ENCODE assay signal across 8 mouse cellular contexts in genomic region chr2:116838538-116839197, GRCm38 (mm10). TPM values are rescaled to one million over a fixed set of nuclear protein-coding genes. Genes with fewer than 3 reads are reported as not detected.
A peak's percentile ranks its signal among the peaks of the same experiment; 100 is the strongest.
DNase-seq lines count a peak whose midpoint lies in the region; ATAC-seq and TF ChIP-seq lines count a peak whose summit lies in the region.

No protein-coding gene starts in this region.

- no peaks in the 10 kb centered on the region for H3K9me3 ChIP-seq in heart, embryonic 14.5 days (ENCODE audit: control insufficient read depth, low read length)
- no peaks in the 10 kb centered on the region for H3K9me3 ChIP-seq in kidney, postnatal 0 days (replicated peaks; ENCODE audit: low read length)

- 41% methylated on average over 8 of the region's 8 CpGs for WGBS in heart, embryonic 14.5 days
- WGBS in kidney, postnatal 0 days: 39% methylated on average over 8 of the region's 8 CpGs

- no peaks in the 10 kb centered on the region for H3K36me3 ChIP-seq in heart, embryonic 14.5 days (ENCODE audit: control insufficient read depth, insufficient read depth, low read length)
- H3K36me3 ChIP-seq in kidney, postnatal 0 days (ENCODE audit: insufficient read depth, low read length): no peaks in the 10 kb centered on the region

- TF ChIP-seq CTCF in kidney, postnatal 0 days (IDR thresholded peaks at IDR 0.05; ENCODE audit: low read depth): peak; percentile 76

- peak; percentile 44 to 63 for DNase-seq in right cerebral cortex, postnatal 10 days (ENCODE audit: low spot score in 2 of 2)
- DNase-seq in right cerebral cortex, postnatal 36 days (ENCODE audit: low spot score in 2 of 2): no peak
- peak; percentile 25 to 53 for DNase-seq in cerebellum, postnatal 25 days
- peak; percentile 93 for DNase-seq in kidney, postnatal 0 days (ENCODE audit: low spot score)
- DNase-seq in thymus, postnatal 0 days (ENCODE audit: low spot score): no peak
- no peak for DNase-seq in spleen, adult 12 weeks (ENCODE audit: low spot score)

- H3K27me3 ChIP-seq in heart, embryonic 14.5 days (ENCODE audit: control insufficient read depth, insufficient read depth, low read length): no peaks in the 10 kb centered on the region
- H3K27me3 ChIP-seq in kidney, postnatal 0 days (ENCODE audit: insufficient read depth, low read length): no peaks in the 10 kb centered on the region

- no peak overlapping the region for H3K27ac ChIP-seq in heart, embryonic 14.5 days (replicated peaks in 1 of 2; ENCODE audit: control insufficient read depth in 1 of 2, insufficient read depth in 1 of 2, low read depth in 2 of 2, low read length in 2 of 2)
- no peak overlapping the region for H3K27ac ChIP-seq in kidney, postnatal 0 days

- no peak overlapping the region for H3K4me3 ChIP-seq in heart, embryonic 14.5 days (ENCODE audit: control insufficient read depth in 1 of 2, insufficient read depth in 1 of 2, low read depth in 1 of 2, low read length in 2 of 2)
- no peak overlapping the region for H3K4me3 ChIP-seq in kidney, postnatal 0 days (replicated peaks; ENCODE audit: low read depth, low read length)

- H3K9ac ChIP-seq in heart, embryonic 14.5 days (ENCODE audit: low read length): no peak overlapping the region
- H3K9ac ChIP-seq in kidney, postnatal 0 days (ENCODE audit: low read depth, low read length): no peak overlapping the region

- ATAC-seq in heart, embryonic 14.5 days (ENCODE audit: insufficient number of reproducible peaks, insufficient read depth, low FRiP score, low read depth): no peak
- ATAC-seq in kidney, postnatal 0 days (replicated peaks; ENCODE audit: low FRiP score, low read depth): no peak
- peak; percentile 70 for ATAC-seq in megakaryocyte progenitor cell, adult 5-6 weeks (replicated peaks; ENCODE audit: poor library complexity)

- peak overlapping the region; percentile 36; the same call in 1 of the 2 replicates for H3K4me2 ChIP-seq in heart, embryonic 14.5 days (ENCODE audit: low read length)
- H3K4me2 ChIP-seq in kidney, postnatal 0 days (ENCODE audit: low read length): peak overlapping the region; percentile 17; the same call in 1 of the 2 replicates

- H3K4me1 ChIP-seq in heart, embryonic 14.5 days (ENCODE audit: control insufficient read depth in 2 of 2, insufficient read depth in 2 of 2, low read length in 2 of 2): no peaks in the 10 kb centered on the region
- H3K4me1 ChIP-seq in kidney, postnatal 0 days (replicated peaks; ENCODE audit: insufficient read depth, low read length): no peaks in the 10 kb centered on the region

RNA-seq across cellular contexts. Expression of gene Tmco5, which starts 39.8 kb away (rescaled TPM):
- not detected in 2 replicates for polyA plus RNA-seq in heart, embryonic 14.5 days (2014; fragmentation: Nextera tagmentation; extraction: Ambion mirVana)
- not detected in 2 replicates for polyA plus RNA-seq in kidney, postnatal 0 days (2015; fragmentation: Nextera tagmentation; extraction: Ambion mirVana)
- not detected in 2 replicates for total RNA-seq in megakaryocyte progenitor cell, adult 5-6 weeks (2015)
- not detected in 2 replicates for total RNA-seq in megakaryocyte progenitor cell, adult 5-6 weeks (2017)
- polyA plus RNA-seq in thymus, postnatal 0 days (2015; fragmentation: Nextera tagmentation; extraction: Ambion mirVana): not detected in 2 replicates

Comparison
In these comparisons a context has a peak if more than half of its experiments do, and no peak if none do; other contexts are left out.
1. DNase-seq: peak in right cerebral cortex, postnatal 10 days (2 of 2), cerebellum, postnatal 25 days (2 of 2) and kidney, postnatal 0 days (single experiment); none in right cerebral cortex, postnatal 36 days (0 of 2), thymus, postnatal 0 days (single experiment) and spleen, adult 12 weeks (single experiment).